Mouse (Mus musculus) bone marrow, adult 2 months (tissue): ENCODE measurements around the gene Sbf1. TPM values are rescaled to one million over a fixed set of nuclear protein-coding genes. Genes with fewer than 3 reads are reported as not detected.

Experiments
- H3K27ac ChIP-seq: fragments of 200-500 bp; 2 replicates; pipeline ENCODE4 v1.5.1; 2012; ENCODE audit warnings: low read depth, mild to moderate bottlenecking, control low read depth, inconsistent platforms, low read length; ENCODE audit not compliant: control insufficient read depth, poor library complexity, insufficient read depth
- H3K4me1 ChIP-seq: fragments of 200-500 bp; 2 replicates; pipeline ENCODE4 v1.6.1; 2011; ENCODE audit warnings: low read length; ENCODE audit not compliant: control insufficient read depth, insufficient read depth
- H3K4me3 ChIP-seq: fragments of 200-500 bp; replicated peaks from 2 replicates; pipeline ENCODE3; 2011; ENCODE audit warnings: mild to moderate bottlenecking, low read depth, low read length, control low read depth; ENCODE audit not compliant: control insufficient read depth
- CTCF ChIP-seq: fragments of 200-500 bp; IDR thresholded peaks from 2 replicates; pipeline ENCODE4 v1.5.1; 2011; ENCODE audit warnings: low read length, control low read depth; ENCODE audit not compliant: control insufficient read depth, insufficient read depth
- POLR2A ChIP-seq: fragments of 200-500 bp; IDR thresholded peaks from 2 replicates; pipeline ENCODE4 v1.6.1; 2011; ENCODE audit warnings: low read depth, mild to moderate bottlenecking, control low read depth, low read length, borderline replicate concordance; ENCODE audit not compliant: control insufficient read depth
- whole genome bisulfite sequencing: fragments of 180-500 bp; shearing (Covaris S2); methylation state at CpG from one replicate; pipeline ENCODE4 v1.1.7; 2018; 5-methylcytosine and 5-hydroxymethylcytosine counted together
- polyA plus RNA-seq: library from polyadenylated mRNA; stranded (reverse); fragments of >200 nt; gene quantifications from 2 replicates; pipeline ENCODE4 v1.2.4, GENCODE M21; 2011; ENCODE audit warnings: low replicate concordance; ENCODE audit not compliant: missing spikeins, insufficient read depth, insufficient read length

The Sbf1 gene
- polyA plus RNA-seq, 1 experiment: 160 TPM

DNA sequence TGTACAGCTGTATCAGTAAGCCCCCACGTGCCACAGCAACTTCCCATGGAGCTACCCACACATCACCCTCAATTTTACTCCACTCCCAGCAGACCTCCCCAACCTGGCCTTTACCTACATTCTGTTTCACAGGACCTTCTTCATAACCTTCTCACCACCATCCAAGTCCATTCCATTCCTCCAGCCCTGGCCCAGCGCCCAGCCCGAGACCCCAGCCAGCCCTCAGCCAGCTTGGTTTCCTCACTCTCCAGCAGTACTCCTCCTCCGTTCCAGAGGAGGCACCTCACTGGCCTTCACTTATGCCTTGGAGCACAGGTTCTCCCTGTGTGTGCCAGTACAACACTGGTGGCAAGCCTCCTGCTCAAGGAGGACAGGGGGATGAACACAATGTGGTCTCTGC lies 1.8 kb downstream of the Sbf1 start:
- WGBS: 73% methylated on average over 4 of the region's 4 CpGs
- Histone ChIP-seq H3K4me1 (peaks cover 16% of the 10 kb centered on the region), H3K4me3 (no peak overlapping the region), H3K27ac (no peak overlapping the region)
- no peak for TF ChIP-seq CTCF
- TF ChIP-seq POLR2A: no peak

DNA sequence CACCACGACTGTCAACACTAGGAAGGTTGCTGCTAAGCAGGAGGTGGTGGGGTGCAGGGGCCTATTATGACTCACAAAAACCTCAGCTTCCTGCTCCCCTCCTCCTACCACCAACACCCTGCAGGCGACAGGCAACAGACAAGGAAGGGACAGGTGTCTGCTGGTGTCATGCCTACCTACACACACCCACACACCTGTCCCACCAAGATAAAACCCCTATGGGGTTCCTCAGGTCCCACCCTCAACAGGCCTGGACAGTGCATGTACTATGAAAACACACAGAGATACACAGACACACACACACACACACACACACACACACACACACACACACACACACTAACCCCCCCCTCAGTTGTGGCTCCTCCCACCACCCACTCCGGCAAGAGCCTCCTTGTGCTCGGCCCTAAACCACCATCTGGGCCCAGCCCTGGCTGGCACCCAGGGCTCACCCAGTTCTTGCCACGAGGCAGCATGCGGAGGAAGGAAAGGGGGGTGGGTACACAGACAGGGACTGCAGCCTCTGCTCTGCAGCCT lies 5.1 kb downstream of the Sbf1 start:
- Histone ChIP-seq H3K4me1 (peaks cover 16% of the 10 kb centered on the region), H3K27ac (peak overlapping the region; percentile 38), H3K4me3 (no peak overlapping the region)
- TF ChIP-seq CTCF: no peak
- no peak for TF ChIP-seq POLR2A
- whole genome bisulfite sequencing: 5% methylated on average over 6 of the region's 6 CpGs

DNA sequence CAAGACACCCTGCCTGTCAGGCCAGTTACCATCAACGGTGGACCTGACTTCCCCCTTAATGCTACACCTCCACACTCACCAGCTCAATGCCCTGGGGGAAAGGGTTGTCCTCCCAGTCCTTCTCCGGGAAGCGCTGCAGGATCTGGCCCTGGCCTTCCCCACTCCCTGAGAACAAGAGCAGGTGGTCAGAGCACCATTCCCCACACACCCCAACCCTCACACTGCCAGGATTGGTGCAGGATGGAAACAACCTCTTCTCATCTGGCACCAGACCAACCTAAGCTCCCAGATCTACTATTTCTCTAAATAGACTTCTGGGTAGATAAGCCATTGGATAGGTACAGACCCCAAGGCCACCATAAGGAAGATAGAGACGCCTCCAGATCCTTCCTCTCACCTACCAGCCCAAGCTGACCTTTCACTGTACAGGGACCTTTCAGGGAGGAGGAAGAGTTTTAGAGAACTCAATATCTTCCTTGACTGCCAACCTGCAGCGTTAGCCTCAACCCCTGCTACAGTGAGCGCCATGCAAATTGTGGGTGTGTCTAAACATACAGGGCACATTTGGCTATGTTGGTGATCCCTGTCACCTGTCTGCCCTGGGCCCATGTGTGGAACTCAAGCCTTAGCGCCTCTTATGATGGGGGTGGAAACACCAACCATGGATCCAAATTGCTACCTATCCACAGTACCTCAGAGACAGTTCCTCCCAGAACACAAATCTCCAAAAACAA lies 6.5 kb downstream of the Sbf1 start:
- TF ChIP-seq POLR2A: no peak
- TF ChIP-seq CTCF: no peak
- no peak overlapping the region for H3K4me3 ChIP-seq
- peaks cover 13% of the 10 kb centered on the region; the same call in 1 of the 2 replicates for H3K4me1 ChIP-seq
- no peak overlapping the region for H3K27ac ChIP-seq
- WGBS: 57% methylated on average over 7 of the region's 7 CpGs

DNA sequence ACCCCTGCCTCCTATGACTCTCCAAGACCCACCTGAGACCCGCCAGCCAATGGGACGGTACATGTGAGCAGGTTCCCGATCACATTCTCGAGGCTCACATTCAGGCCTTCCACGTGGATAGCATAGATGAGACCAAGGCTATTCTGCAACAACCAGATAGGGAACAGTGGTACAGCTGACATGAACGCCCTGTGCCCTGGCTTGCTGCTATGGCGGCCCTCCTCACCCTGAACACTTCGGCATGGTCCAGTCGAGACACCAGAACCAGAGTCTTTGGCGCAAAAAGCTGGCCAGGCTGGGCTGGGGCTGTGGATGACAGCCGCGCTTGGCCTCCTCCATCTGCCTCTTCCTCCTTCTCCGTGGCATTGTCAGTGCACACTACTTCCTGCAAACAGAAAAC lies 7.7 kb downstream of the Sbf1 start:
- Histone ChIP-seq H3K4me3 (no peak overlapping the region), H3K27ac (no peak overlapping the region), H3K4me1 (peaks cover 8% of the 10 kb centered on the region; the same call in 1 of the 2 replicates)
- 63% methylated on average over 13 of the region's 13 CpGs for WGBS
- TF ChIP-seq POLR2A (no peak), CTCF (no peak)

DNA sequence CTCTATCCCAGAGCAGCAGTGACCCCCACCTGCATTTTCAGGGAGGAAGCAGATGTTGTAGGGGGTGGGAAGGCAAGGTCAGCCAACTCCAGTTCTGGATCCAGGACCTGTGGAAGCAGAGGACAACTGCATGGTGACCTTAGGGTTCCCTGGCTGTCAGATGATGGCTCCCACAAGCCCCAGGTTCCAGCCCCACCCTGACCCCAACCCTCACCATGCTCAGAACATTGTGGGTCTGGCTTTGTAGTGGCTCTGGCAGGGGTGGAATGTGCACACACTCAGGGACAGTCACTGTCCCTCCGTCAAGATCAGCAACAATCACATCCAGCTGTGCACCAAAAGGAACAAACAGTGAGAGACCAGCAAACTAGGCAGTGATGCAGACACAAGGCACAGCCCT lies 9.1 kb downstream of the Sbf1 start:
- WGBS: 82% methylated on average over 1 of the region's 1 CpGs
- Histone ChIP-seq H3K4me1 (peaks cover 8% of the 10 kb centered on the region; the same call in 1 of the 2 replicates), H3K27ac (no peak overlapping the region), H3K4me3 (no peak overlapping the region)
- TF ChIP-seq CTCF: no peak
- TF ChIP-seq POLR2A: no peak

DNA sequence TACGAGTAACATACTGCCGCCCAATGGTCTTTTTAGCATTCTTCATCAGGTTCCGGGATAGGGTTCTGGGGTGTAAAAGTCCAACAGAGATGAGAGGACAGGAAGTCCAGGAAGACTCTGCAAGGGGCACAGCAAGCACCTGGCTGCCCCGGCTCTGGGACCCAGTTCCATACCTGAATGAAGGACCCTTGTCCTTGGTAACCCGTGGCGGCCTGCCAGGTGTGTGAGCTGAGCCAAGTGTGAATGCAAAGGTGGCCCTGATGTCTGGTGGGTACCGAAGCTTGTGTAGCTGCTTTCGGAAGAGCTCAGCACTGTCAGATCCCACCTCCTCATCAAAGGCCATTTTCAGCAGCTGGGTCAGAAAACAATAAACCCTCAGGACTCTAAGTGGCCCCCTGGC lies 14.5 kb downstream of the Sbf1 start:
- H3K4me1 ChIP-seq: no peaks in the 10 kb centered on the region
- no peak for TF ChIP-seq POLR2A
- TF ChIP-seq CTCF: no peak
- WGBS: 92% methylated on average over 8 of the region's 8 CpGs
- no peak overlapping the region for H3K27ac ChIP-seq
- no peak overlapping the region for H3K4me3 ChIP-seq

DNA sequence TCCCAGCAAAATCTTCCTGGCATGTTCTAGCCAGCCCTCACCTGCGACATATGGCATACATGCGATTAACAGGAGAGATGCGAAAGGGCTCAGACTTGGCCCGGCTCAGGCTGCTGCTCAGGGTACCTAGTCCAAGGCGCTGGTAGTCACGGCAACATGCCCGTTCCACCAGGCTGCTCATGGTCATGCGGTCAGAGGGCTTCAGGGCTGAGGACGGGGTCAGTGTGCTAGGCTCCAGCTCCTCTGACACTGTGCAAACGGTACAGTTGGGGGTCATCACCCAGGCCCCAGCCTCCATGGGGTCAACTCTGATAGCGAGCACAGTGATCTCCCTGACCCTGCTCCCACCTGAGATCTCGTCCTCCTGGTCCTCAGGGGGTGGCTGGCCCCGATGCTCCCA lies 14.9 kb downstream of the Sbf1 start:
- no peak overlapping the region for H3K27ac ChIP-seq
- no peaks in the 10 kb centered on the region for H3K4me1 ChIP-seq
- no peak for TF ChIP-seq POLR2A
- TF ChIP-seq CTCF: no peak
- H3K4me3 ChIP-seq: no peak overlapping the region
- 93% methylated on average over 13 of the region's 13 CpGs for WGBS

DNA sequence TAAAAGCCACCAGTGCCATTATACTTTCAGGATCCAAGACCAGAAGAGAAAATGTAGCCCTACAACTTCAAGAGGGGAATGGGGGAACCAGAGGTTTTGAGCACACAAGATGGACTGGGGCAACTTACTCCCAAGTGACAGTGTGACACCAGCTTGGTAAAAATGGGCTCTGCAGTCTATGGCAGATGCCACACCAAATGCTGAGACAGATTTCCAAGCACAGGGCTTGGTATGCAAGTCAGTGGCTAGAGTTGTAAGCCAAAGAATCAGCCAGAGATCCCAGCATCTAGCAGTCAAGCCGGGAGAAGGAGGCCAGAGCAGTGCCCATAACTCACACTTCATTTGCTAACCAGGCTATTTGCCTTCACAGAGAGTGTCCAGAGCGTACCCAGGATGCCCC lies 17.4 kb downstream of the Sbf1 start:
- WGBS: 86% methylated on average over 2 of the region's 2 CpGs
- H3K4me1 ChIP-seq: no peaks in the 10 kb centered on the region
- H3K4me3 ChIP-seq: no peak overlapping the region
- TF ChIP-seq CTCF: no peak
- no peak for TF ChIP-seq POLR2A
- no peak overlapping the region for H3K27ac ChIP-seq

DNA sequence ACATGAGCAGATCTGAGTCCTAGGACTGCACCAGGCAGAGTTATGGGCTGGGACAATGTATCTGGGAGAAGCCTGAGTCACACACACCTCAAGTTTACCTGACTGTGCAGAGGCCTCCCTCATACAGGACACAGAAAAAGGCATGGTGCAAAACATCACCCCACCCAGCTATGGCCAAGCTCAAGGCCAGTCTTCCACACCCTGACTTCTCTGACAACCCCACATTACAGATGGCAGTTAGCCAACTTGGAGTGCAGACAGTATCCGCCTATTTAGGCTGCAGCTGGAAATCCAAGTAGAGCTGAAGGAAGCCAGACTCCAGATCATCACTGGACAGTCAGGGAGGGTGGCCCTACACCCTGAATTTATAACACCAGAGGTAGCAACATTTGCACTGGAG lies 18.6 kb downstream of the Sbf1 start:
- TF ChIP-seq POLR2A (no peak), CTCF (no peak)
- no peaks in the 10 kb centered on the region for H3K4me1 ChIP-seq
- H3K27ac ChIP-seq: no peak overlapping the region
- H3K4me3 ChIP-seq: no peak overlapping the region
- WGBS: 77% methylated on average over 1 of the region's 1 CpGs
